Mouse (Mus musculus) intestine, postnatal 0 days (tissue): ENCODE results near the gene Senp1. TPM values are rescaled to one million over a fixed set of nuclear protein-coding genes. Genes with fewer than 3 reads are reported as not detected.

Experiments used
- ATAC-seq: fragments of 200-750 bp; cut with Nextera tagmentation; 2 replicates; pipeline ENCODE4 v1.8.0; 2017; ENCODE audit warnings: mild to moderate bottlenecking, moderate TSS enrichment, moderate library complexity
- H3K27ac ChIP-seq: fragments of 300-500 bp; sonication (generic); 2 replicates; pipeline ENCODE4 v1.5.1; 2014; ENCODE audit warnings: mild to moderate bottlenecking, low read depth, low read length, moderate library complexity
- H3K27me3 ChIP-seq: fragments of 300-500 bp; sonication (generic); replicated peaks from 2 replicates; pipeline ENCODE4 v1.6.1; 2014; ENCODE audit warnings: low read length, mixed read lengths; ENCODE audit not compliant: control insufficient read depth, insufficient read depth
- H3K36me3 ChIP-seq: fragments of 300-500 bp; sonication (generic); 2 replicates; pipeline ENCODE4 v1.6.1; 2014; ENCODE audit warnings: mild to moderate bottlenecking, moderate library complexity; ENCODE audit not compliant: control insufficient read depth, insufficient read depth
- H3K4me1 ChIP-seq: fragments of 300-500 bp; sonication (generic); replicated peaks from 2 replicates; pipeline ENCODE4 v1.6.1; 2014; ENCODE audit warnings: antibody characterized with exemption, low read length, mixed read lengths; ENCODE audit not compliant: control insufficient read depth, insufficient read depth
- H3K4me2 ChIP-seq: fragments of 300-500 bp; sonication (generic); replicated peaks from 2 replicates; pipeline ENCODE4 v1.6.1; 2014; ENCODE audit warnings: low read depth, mild to moderate bottlenecking, moderate library complexity
- H3K4me3 ChIP-seq: fragments of 300-500 bp; sonication (generic); 2 replicates; pipeline ENCODE4 v1.5.1; 2014; ENCODE audit warnings: low read depth, low read length
- H3K9ac ChIP-seq: fragments of 300-500 bp; sonication (generic); 2 replicates; pipeline ENCODE4 v1.6.1; 2014; ENCODE audit warnings: mild to moderate bottlenecking, low read depth, low read length
- H3K9me3 ChIP-seq: fragments of 300-500 bp; sonication (generic); 2 replicates; pipeline ENCODE4 v1.6.1; 2016; ENCODE audit warnings: mixed run types; ENCODE audit not compliant: control insufficient read depth
- CTCF ChIP-seq: sonication (generic); IDR thresholded peaks from 2 replicates; pipeline ENCODE4 v1.5.1; 2016; ENCODE audit warnings: low read depth, mild to moderate bottlenecking, control low read depth, antibody characterized with exemption, moderate library complexity
- WGBS: fragments of 180-500 bp; shearing (Covaris S2); extraction: QIAGEN DNeasy Blood & Tissue Kit; methylation state at CpG from one replicate; pipeline ENCODE4 v1.1.7; 2014; 5-methylcytosine and 5-hydroxymethylcytosine counted together
- polyA plus RNA-seq: library from polyadenylated mRNA; unstranded; fragments of >200 nt; fragmentation: Nextera tagmentation; extraction: Ambion mirVana; gene quantifications from 2 replicates; pipeline ENCODE4 v1.2.1, GENCODE M21; 2015

The Senp1 gene
- polyA plus RNA-seq, 1 experiment from 2014 or later: 7.3 TPM

- no peaks in the 10 kb centered on the region for H3K4me1 ChIP-seq
- no peak for TF ChIP-seq CTCF
- H3K9me3 ChIP-seq: no peaks in the 10 kb centered on the region
- no peak overlapping the region for H3K4me2 ChIP-seq
- no peak overlapping the region for H3K9ac ChIP-seq
- no peak for ATAC-seq
- H3K4me3 ChIP-seq: no peak overlapping the region
- H3K27ac ChIP-seq: no peak overlapping the region
- H3K36me3 ChIP-seq: peaks cover 24% of the 10 kb centered on the region
- no peaks in the 10 kb centered on the region for H3K27me3 ChIP-seq
- 84% methylated on average over 1 of the region's 1 CpGs for WGBS
Measured at GRCm38 (mm10) chr15:98088889-98089288, 4.7 kb downstream of the Senp1 start.

- Histone ChIP-seq H3K9me3 (no peaks in the 10 kb centered on the region), H3K4me3 (no peak overlapping the region), H3K4me1 (no peaks in the 10 kb centered on the region), H3K27ac (no peak overlapping the region), H3K4me2 (no peak overlapping the region), H3K27me3 (no peaks in the 10 kb centered on the region), H3K9ac (no peak overlapping the region), H3K36me3 (peaks cover 55% of the 10 kb centered on the region)
- WGBS: 89% methylated on average over 6 of the region's 6 CpGs
- TF ChIP-seq CTCF: no peak
- ATAC-seq: no peak
Measured at GRCm38 (mm10) chr15:98076901-98077300, 16.6 kb downstream of the Senp1 start.

- Histone ChIP-seq H3K4me1 (no peaks in the 10 kb centered on the region), H3K27ac (no peak overlapping the region), H3K4me3 (no peak overlapping the region), H3K9me3 (no peaks in the 10 kb centered on the region), H3K36me3 (peaks cover 60% of the 10 kb centered on the region), H3K4me2 (no peak overlapping the region), H3K9ac (no peak overlapping the region), H3K27me3 (no peaks in the 10 kb centered on the region)
- no peak for TF ChIP-seq CTCF
- no peak for ATAC-seq
- 90% methylated on average over 16 of the region's 16 CpGs for WGBS
Measured at GRCm38 (mm10) chr15:98075034-98075433, 18.5 kb downstream of the Senp1 start.

- Histone ChIP-seq H3K27me3 (no peaks in the 10 kb centered on the region), H3K36me3 (peaks cover 64% of the 10 kb centered on the region), H3K9me3 (no peaks in the 10 kb centered on the region), H3K4me1 (no peaks in the 10 kb centered on the region), H3K27ac (no peak overlapping the region), H3K4me2 (no peak overlapping the region), H3K9ac (no peak overlapping the region), H3K4me3 (no peak overlapping the region)
- no peak for ATAC-seq
- TF ChIP-seq CTCF: no peak
- 97% methylated on average over 8 of the region's 8 CpGs for whole genome bisulfite sequencing
Measured at GRCm38 (mm10) chr15:98074521-98074920, 19.0 kb downstream of the Senp1 start.

GRCm38 (mm10) chr15:98070376-98070775 is 23.2 kb downstream of the Senp1 start:
- no peaks in the 10 kb centered on the region for H3K4me1 ChIP-seq
- no peak overlapping the region for H3K27ac ChIP-seq
- H3K4me2 ChIP-seq: no peak overlapping the region
- H3K9me3 ChIP-seq: no peaks in the 10 kb centered on the region
- H3K9ac ChIP-seq: no peak overlapping the region
- no peak overlapping the region for H3K4me3 ChIP-seq
- no peak for TF ChIP-seq CTCF
- 91% methylated on average over 3 of the region's 3 CpGs for WGBS
- H3K36me3 ChIP-seq: peaks cover 66% of the 10 kb centered on the region
- ATAC-seq: no peak
- no peaks in the 10 kb centered on the region for H3K27me3 ChIP-seq

- Histone ChIP-seq H3K27ac (no peak overlapping the region), H3K9me3 (no peaks in the 10 kb centered on the region), H3K4me1 (no peaks in the 10 kb centered on the region), H3K4me2 (no peak overlapping the region), H3K4me3 (no peak overlapping the region), H3K36me3 (peaks cover 65% of the 10 kb centered on the region), H3K9ac (no peak overlapping the region), H3K27me3 (no peaks in the 10 kb centered on the region)
- no peak for ATAC-seq
- 87% methylated on average over 8 of the region's 8 CpGs for WGBS
- peak; percentile 54 for TF ChIP-seq CTCF
Measured at GRCm38 (mm10) chr15:98069566-98070245, 23.8 kb downstream of the Senp1 start.
